Mouse (Mus musculus) midbrain, embryonic 14.5 days (tissue): ENCODE measurements around the gene Polr3e. TPM values are rescaled to one million over a fixed set of nuclear protein-coding genes. Genes with fewer than 3 reads are reported as not detected.

Experiments used
- ATAC-seq: fragments of 200-750 bp; cut with Nextera tagmentation; 2 replicates; pipeline ENCODE4 v1.8.0; 2017; ENCODE audit warnings: moderate number of reproducible peaks, moderate library complexity; ENCODE audit not compliant: low FRiP score, low TSS enrichment
- DNase-seq: peaks from one replicate; pipeline ENCODE4 v3.0.0-alpha.2; 2015
- H3K27ac ChIP-seq: fragments of 300-500 bp; sonication (generic); replicated peaks from 2 replicates; pipeline ENCODE4 v1.5.1; 2014; ENCODE audit warnings: mild to moderate bottlenecking, low read depth, low read length, moderate library complexity
- H3K27me3 ChIP-seq: fragments of 300-500 bp; sonication (generic); 2 replicates; pipeline ENCODE4 v1.6.1; 2014; ENCODE audit warnings: low read length, control low read depth, mixed read lengths; ENCODE audit not compliant: control insufficient read depth, insufficient read depth
- H3K36me3 ChIP-seq: fragments of 300-500 bp; sonication (generic); 2 replicates; pipeline ENCODE4 v1.6.1; 2014; ENCODE audit warnings: low read length, control low read depth; ENCODE audit not compliant: control insufficient read depth, insufficient read depth
- H3K4me1 ChIP-seq: fragments of 300-500 bp; sonication (generic); 2 replicates; pipeline ENCODE4 v1.6.1; 2014; ENCODE audit warnings: mild to moderate bottlenecking, antibody characterized with exemption, low read length, control low read depth; ENCODE audit not compliant: control insufficient read depth, insufficient read depth
- H3K4me2 ChIP-seq: fragments of 300-500 bp; sonication (generic); 2 replicates; pipeline ENCODE4 v1.6.1; 2014; ENCODE audit warnings: mild to moderate bottlenecking, low read length, moderate library complexity
- H3K4me3 ChIP-seq: fragments of 300-500 bp; sonication (generic); replicated peaks from 2 replicates; pipeline ENCODE4 v1.5.1; 2014; ENCODE audit warnings: low read depth, low read length
- H3K9ac ChIP-seq: fragments of 300-500 bp; sonication (generic); replicated peaks from 2 replicates; pipeline ENCODE4 v1.6.1; 2014; ENCODE audit warnings: mild to moderate bottlenecking, low read length, moderate library complexity
- H3K9me3 ChIP-seq: fragments of 300-500 bp; sonication (generic); 2 replicates; pipeline ENCODE4 v1.6.1; 2016; ENCODE audit warnings: low read length, control low read depth, mixed read lengths; ENCODE audit not compliant: control insufficient read depth
- WGBS: fragments of 180-500 bp; shearing (Covaris S2); extraction: QIAGEN DNeasy Blood & Tissue Kit; methylation state at CpG from one replicate; pipeline ENCODE4 v1.1.7; 2014; 5-methylcytosine and 5-hydroxymethylcytosine counted together
- polyA plus RNA-seq: library from polyadenylated mRNA; unstranded; fragments of >200 nt; fragmentation: Nextera tagmentation; extraction: Ambion mirVana; gene quantifications from 2 replicates; pipeline ENCODE4 v1.2.1, GENCODE M21; 2014

Polr3e gene
- polyA plus RNA-seq, 1 experiment from 2014 or later = 20.6 TPM

DNA sequence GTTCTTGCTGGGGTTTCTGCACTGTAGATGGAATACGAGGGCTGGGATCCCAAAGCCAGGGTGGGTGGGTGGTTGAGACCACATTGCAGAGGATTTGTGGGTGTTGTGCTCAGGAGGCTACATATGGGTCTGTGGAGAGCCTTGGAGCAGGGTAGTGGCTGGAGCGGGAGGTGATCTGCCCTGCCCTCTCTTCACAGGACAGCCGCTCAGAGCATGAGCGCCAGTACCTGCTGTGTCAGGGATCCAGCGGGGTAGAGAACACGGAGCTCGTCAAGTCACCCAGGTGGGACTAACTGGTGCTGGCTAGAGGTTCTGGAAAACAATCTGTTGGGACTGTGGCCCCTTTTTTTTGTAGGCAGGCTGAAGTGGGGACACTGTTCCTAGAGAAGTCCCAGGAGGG lies 15.6 kb downstream of the Polr3e start:
- Histone ChIP-seq H3K27ac (no peak overlapping the region), H3K4me2 (no peak overlapping the region), H3K9ac (no peak overlapping the region), H3K36me3 (peaks cover 98% of the 10 kb centered on the region), H3K4me1 (no peaks in the 10 kb centered on the region), H3K27me3 (no peaks in the 10 kb centered on the region), H3K9me3 (no peaks in the 10 kb centered on the region), H3K4me3 (no peak overlapping the region)
- WGBS = 91% methylated on average over 7 of the region's 7 CpGs
- DNase-seq (no peak), ATAC-seq (no peak)

DNA sequence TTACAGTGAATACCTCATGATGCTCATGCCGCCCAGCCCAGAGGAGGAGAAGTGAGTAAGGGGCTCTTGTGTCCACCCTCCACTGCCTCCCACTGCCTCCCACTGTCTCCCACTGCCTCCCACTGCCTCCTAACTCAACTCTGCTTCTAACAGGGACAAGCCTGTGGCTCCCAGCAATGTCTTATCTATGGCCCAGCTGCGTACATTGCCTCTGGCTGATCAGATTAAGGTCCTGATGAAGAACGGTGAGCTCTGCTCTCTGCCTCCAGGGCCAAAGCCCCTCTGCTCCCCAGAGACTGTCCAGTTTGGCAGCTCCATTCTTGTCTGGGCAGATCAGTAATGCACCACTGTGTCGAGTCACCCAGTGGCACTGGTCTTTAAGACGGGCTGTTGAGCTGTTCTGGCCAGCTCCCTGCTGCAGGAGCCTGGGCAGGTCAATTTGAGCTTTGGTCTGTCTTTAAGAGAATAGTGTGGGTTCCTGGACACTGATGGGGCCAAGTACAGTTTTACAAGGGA lies 16.2 kb downstream of the Polr3e start:
- no peak for DNase-seq
- Histone ChIP-seq H3K4me2 (no peak overlapping the region), H3K36me3 (peaks cover 98% of the 10 kb centered on the region), H3K4me3 (no peak overlapping the region), H3K27me3 (no peaks in the 10 kb centered on the region), H3K27ac (no peak overlapping the region), H3K4me1 (no peaks in the 10 kb centered on the region), H3K9ac (no peak overlapping the region), H3K9me3 (no peaks in the 10 kb centered on the region)
- ATAC-seq = no peak
- WGBS = 71% methylated on average over 5 of the region's 5 CpGs

DNA sequence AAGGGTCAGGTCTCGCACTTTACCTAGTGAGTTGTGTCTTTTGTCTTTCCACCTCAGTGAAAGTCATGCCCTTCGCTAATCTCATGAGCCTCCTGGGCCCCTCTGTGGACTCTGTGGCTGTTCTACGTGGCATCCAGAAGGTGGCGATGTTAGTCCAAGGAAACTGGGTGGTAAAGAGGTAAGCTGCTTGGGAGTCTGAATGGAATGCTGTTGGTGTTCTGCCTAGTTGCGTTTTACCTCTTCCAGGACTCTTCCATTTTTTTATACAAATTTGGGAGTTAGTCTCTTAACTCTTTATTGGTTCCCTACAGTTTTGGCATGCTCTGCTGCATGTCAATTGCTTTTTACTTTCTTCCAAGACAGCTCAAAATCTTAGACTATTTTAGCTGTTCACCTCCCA lies 17.2 kb downstream of the Polr3e start:
- WGBS = 30% methylated on average over 5 of the region's 5 CpGs

DNA sequence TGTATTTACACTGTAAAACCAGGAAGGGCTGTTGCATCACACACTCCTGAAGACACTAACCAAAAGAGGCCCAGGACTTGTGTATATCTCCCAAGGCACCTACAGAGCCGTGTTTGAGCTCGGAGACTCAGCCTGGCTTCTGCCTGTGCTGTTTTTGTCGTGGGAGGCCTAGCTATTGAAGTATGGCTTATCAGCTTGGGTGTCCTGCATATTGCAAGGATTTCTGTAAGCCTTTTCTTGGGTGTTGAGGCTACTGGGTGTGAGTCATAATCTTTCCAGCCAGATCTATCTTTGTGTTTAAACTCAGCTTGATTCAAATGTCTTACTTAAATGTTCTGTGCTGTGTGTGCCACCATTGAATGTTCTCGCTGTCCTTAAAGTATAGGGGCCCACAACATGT lies 19.0 kb downstream of the Polr3e start:
- no peak overlapping the region for H3K4me3 ChIP-seq
- H3K9me3 ChIP-seq = no peaks in the 10 kb centered on the region

More for the DNA sequence above, 17.2 kb downstream of the Polr3e start:
- no peaks in the 10 kb centered on the region for H3K27me3 ChIP-seq
- H3K4me2 ChIP-seq = no peak overlapping the region
- H3K9ac ChIP-seq = no peak overlapping the region
- H3K4me1 ChIP-seq = no peaks in the 10 kb centered on the region
- no peak for ATAC-seq
- H3K36me3 ChIP-seq = peaks cover 98% of the 10 kb centered on the region
- no peak overlapping the region for H3K27ac ChIP-seq
- H3K4me3 ChIP-seq = no peak overlapping the region
- no peaks in the 10 kb centered on the region for H3K9me3 ChIP-seq
- DNase-seq = peak; percentile 80

DNA sequence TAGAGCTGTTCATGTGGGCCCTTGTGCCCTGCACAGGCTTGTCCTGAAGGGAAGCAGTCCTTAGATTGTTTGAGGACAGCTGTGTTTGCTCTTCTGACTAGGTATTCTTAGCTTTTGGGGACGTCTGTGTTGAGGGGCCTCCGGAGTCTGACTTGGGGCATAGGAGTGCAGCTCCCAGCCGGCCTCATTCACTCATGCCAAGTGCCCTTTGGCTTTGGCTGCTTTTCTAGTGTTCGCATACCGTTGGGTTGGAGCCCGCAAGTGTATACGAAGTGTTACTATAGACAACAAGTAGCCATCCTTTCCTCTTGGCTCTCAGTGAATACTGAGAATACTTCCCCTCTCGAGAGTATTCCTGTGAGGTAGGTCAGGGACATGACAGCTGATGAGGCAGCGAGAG lies 20.7 kb downstream of the Polr3e start:
- no peaks in the 10 kb centered on the region for H3K27me3 ChIP-seq
- peaks cover 99% of the 10 kb centered on the region for H3K36me3 ChIP-seq
- H3K27ac ChIP-seq = no peak overlapping the region
- whole genome bisulfite sequencing = 83% methylated on average over 9 of the region's 9 CpGs
- no peak for DNase-seq
- H3K4me3 ChIP-seq = no peak overlapping the region
- H3K4me1 ChIP-seq = no peaks in the 10 kb centered on the region
- no peak overlapping the region for H3K9ac ChIP-seq
- no peak overlapping the region for H3K4me2 ChIP-seq
- ATAC-seq = no peak
- no peaks in the 10 kb centered on the region for H3K9me3 ChIP-seq

More for the DNA sequence above, 19.0 kb downstream of the Polr3e start:
- WGBS = 88% methylated on average over 4 of the region's 4 CpGs
- H3K4me1 ChIP-seq = no peaks in the 10 kb centered on the region
- H3K27ac ChIP-seq = no peak overlapping the region
- H3K9ac ChIP-seq = no peak overlapping the region
- H3K36me3 ChIP-seq = peaks cover 99% of the 10 kb centered on the region
- H3K27me3 ChIP-seq = no peaks in the 10 kb centered on the region
- no peak overlapping the region for H3K4me2 ChIP-seq
- DNase-seq (no peak), ATAC-seq (no peak)

DNA sequence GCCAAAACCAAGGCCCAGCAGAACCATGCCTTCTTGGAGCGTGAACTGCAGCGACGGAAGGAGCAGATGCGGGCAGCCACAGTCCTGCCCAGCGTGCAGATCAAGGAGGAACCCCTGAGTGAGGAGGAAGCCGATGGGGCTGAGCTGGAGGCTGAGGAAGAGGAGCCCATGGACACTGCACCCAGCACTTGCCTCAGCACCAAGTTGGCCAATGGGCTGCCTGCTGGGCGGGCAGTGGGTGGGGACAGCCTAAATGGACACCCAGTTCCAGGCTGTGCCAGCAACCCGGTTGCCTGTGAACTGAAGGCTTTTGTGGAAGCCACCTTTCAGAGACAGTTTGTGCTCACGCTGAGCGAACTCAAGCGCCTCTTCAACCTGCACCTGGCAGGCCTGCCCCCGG lies 22.8 kb downstream of the Polr3e start:
- Histone ChIP-seq H3K27ac (no peak overlapping the region), H3K9ac (no peak overlapping the region), H3K4me2 (no peak overlapping the region), H3K9me3 (no peaks in the 10 kb centered on the region), H3K4me1 (no peaks in the 10 kb centered on the region), H3K36me3 (peaks cover 94% of the 10 kb centered on the region), H3K4me3 (no peak overlapping the region), H3K27me3 (no peaks in the 10 kb centered on the region)
- 91% methylated on average over 12 of the region's 12 CpGs for whole genome bisulfite sequencing
- DNase-seq (no peak), ATAC-seq (no peak)

DNA sequence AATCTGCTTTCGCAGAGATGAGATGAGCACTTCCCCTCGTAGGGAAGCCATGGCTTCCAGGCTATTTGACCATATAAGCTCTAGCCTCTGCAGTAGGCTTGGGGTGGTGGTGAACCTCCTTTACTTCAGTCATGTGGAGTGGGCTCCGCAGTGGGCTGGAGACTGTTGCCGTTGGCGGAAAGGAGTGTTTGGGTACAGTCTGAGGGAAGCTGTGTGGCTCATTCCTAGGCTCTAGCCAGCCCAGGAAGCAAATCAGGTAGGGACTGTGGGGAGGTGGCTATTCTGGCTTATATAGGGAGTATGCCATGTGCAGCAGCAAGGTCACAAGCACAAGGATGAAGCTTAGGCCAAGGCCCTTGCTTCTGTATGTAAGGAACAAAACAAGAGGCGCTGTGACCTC lies 23.7 kb downstream of the Polr3e start:
- ATAC-seq = no peak
- H3K27ac ChIP-seq = no peak overlapping the region
- H3K36me3 ChIP-seq = peaks cover 88% of the 10 kb centered on the region
- 95% methylated on average over 6 of the region's 6 CpGs for WGBS
- no peak for DNase-seq
- H3K4me1 ChIP-seq = no peaks in the 10 kb centered on the region
- no peak overlapping the region for H3K4me3 ChIP-seq
- no peak overlapping the region for H3K9ac ChIP-seq
- H3K27me3 ChIP-seq = no peaks in the 10 kb centered on the region
- no peak overlapping the region for H3K4me2 ChIP-seq
- no peaks in the 10 kb centered on the region for H3K9me3 ChIP-seq

DNA sequence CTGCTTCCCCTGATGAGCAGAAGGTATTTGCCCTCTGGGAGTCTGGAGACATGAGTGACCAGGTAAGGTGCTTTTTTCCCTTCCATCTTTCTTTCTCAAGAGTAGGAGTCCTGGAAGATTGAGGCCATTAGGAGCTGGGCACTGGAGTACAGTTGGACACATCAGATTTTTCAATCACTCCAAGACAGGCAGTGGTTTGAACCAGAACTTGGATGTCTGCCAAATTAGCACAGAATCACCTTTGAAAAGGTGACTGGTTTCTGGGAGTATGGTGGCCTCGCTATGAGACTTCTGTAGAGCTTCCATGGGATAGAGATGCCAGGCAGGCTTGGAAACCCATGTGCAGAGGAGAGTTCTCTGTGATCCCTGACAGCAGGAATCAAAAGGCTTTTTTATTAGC lies 25.0 kb downstream of the Polr3e start:
- Histone ChIP-seq H3K4me1 (no peaks in the 10 kb centered on the region), H3K9me3 (no peaks in the 10 kb centered on the region), H3K36me3 (peaks cover 82% of the 10 kb centered on the region), H3K27ac (no peak overlapping the region), H3K9ac (no peak overlapping the region), H3K27me3 (no peaks in the 10 kb centered on the region), H3K4me3 (no peak overlapping the region), H3K4me2 (no peak overlapping the region)
- 89% methylated on average over 1 of the region's 1 CpGs for WGBS
- ATAC-seq (no peak), DNase-seq (no peak)

DNA sequence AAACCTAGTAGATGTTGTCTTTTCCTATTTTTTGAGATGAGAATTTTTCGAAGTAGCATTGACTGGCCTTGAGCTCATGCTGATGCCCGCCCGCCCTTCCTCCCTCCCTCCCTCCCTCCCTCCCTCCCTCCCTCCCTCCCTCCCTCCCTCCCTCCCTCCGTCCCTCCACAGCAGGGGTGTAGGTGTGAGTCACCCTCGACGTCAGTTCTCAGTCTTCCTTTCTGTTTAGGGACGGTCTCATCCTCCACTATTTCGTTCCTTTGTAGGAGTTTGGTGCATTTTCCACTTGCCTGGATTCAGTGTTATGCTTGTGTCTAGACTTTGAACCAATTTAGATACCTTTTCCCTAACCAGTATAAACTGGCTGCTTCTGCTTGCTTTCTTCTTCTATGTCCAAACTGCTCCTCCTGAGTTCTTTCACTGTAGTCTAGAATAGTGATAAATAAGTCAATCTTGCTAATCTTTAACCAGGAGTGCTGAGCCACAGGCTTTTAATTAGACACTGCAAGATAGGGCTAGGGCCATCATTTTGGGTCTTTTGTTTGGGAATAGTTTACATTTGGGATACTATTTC lies 26.5 kb downstream of the Polr3e start:
- H3K9me3 ChIP-seq = no peaks in the 10 kb centered on the region
- H3K36me3 ChIP-seq = peaks cover 80% of the 10 kb centered on the region
- H3K4me3 ChIP-seq = no peak overlapping the region
- no peak overlapping the region for H3K4me2 ChIP-seq
- no peaks in the 10 kb centered on the region for H3K4me1 ChIP-seq
- DNase-seq (no peak), ATAC-seq (no peak)
- H3K27me3 ChIP-seq = no peaks in the 10 kb centered on the region
- WGBS = 82% methylated on average over 7 of the region's 8 CpGs
- no peak overlapping the region for H3K27ac ChIP-seq
- H3K9ac ChIP-seq = no peak overlapping the region
